Mouse (Mus musculus) heart, adult 2 months (tissue): ENCODE data around the gene Stoml3. TPM values are rescaled to one million over a fixed set of nuclear protein-coding genes. Genes with fewer than 3 reads are reported as not detected.

ENCODE experiments used
- DNase-seq, 2 experiments: peaks; one replicate each; pipeline ENCODE4 v3.0.0; 2021
- H3K27ac ChIP-seq: fragments of 200-600 bp; 2 replicates; pipeline ENCODE4 v1.8.1; 2022
- H3K27me3 ChIP-seq: fragments of 200-500 bp; 2 replicates; pipeline ENCODE4 v1.6.1; 2012; ENCODE audit warnings: mild to moderate bottlenecking, low read length, inconsistent platforms, mixed read lengths; ENCODE audit not compliant: control insufficient read depth, insufficient read depth
- H3K36me3 ChIP-seq: fragments of 200-500 bp; 2 replicates; pipeline ENCODE4 v1.6.1; 2012; ENCODE audit warnings: low read length, inconsistent platforms; ENCODE audit not compliant: control insufficient read depth, insufficient read depth
- H3K4me1 ChIP-seq: fragments of 200-500 bp; 2 replicates; pipeline ENCODE4 v1.6.1; 2011; ENCODE audit warnings: low read length; ENCODE audit not compliant: control insufficient read depth, insufficient read depth
- H3K4me3 ChIP-seq: fragments of 200-600 bp; 2 replicates; pipeline ENCODE4 v1.8.1; 2022
- H3K79me2 ChIP-seq: fragments of 200-500 bp; replicated peaks from 2 replicates; pipeline ENCODE4 v1.6.1; 2012; ENCODE audit warnings: mild to moderate bottlenecking, inconsistent platforms, low read length, moderate library complexity, mixed read lengths; ENCODE audit not compliant: control insufficient read depth, insufficient read depth
- H3K9ac ChIP-seq: fragments of 200-500 bp; 2 replicates; pipeline ENCODE4 v1.6.1; 2012; ENCODE audit warnings: low read depth, mild to moderate bottlenecking, control low read depth, inconsistent platforms, low read length, mixed read lengths
- CTCF ChIP-seq: fragments of 200-600 bp; IDR thresholded peaks from 2 replicates; pipeline ENCODE4 v1.8.1; 2022; ENCODE audit warnings: antibody characterized with exemption, mild to moderate bottlenecking, moderate library complexity
- EP300 ChIP-seq: fragments of 200-500 bp; IDR thresholded peaks from 2 replicates; pipeline ENCODE4 v1.6.1; 2011; ENCODE audit warnings: low read depth, low read length, control low read depth; ENCODE audit not compliant: insufficient read depth
- POLR2A ChIP-seq: fragments of 200-500 bp; IDR thresholded peaks from 2 replicates; pipeline ENCODE4 v1.6.1; 2011; ENCODE audit warnings: mild to moderate bottlenecking, low read depth, low read length, control low read depth; ENCODE audit not compliant: insufficient read depth
- WGBS: fragments of 180-500 bp; shearing (Covaris S2); methylation state at CpG from one replicate; pipeline ENCODE4 v1.1.7; 2018; 5-methylcytosine and 5-hydroxymethylcytosine counted together
- intact Hi-C: fragments of 180-260 bp; cut with DNase I; formaldehyde crosslinking; loops from one replicate; pipeline ENCODE4 v1.15.1; 2025
- polyA plus RNA-seq: library from polyadenylated mRNA; depleted of rRNA; stranded (reverse); fragments of >200 nt; gene quantifications from 2 replicates; pipeline ENCODE4 v1.2.3, GENCODE M21; 2012
- total RNA-seq, 2 experiments: library from RNA; stranded (reverse); gene quantifications; 2 replicates each; pipeline ENCODE4 v1.2.3; 2021

Stoml3 gene
- total and polyA plus RNA-seq, 3 experiments: not detected

DNA sequence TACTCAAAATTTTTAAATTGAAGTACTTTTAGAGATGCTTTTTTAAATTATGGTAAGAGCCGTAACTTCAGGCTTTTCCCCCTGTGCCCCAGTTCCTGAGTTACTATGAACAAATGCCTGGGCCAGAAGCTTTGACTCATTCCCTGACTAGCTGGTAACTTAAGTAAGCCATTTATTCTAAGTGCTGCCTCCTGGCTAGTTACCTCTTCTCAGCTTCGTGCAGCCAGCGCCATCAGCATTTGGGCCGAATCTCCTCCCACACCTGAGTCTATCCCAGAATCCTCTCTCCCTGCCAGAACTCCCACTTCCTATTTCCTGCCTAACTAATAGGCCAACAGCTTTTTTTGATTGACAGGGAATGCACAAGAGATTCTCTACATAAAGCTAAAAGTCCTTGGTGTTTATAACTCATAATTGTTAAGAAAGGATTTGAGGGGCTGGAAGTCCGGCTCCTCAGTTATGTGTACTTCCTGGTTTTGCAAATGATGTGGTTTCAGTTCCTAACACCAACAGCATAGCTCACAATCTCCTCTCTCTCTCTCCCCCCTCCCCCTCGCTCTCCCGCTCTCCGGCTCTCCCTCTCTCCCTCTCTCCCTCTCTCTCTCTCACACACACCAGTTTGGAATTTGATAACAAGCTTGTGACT lies 4.9 kb upstream of the Stoml3 start:
- 62% methylated on average over 8 of the region's 8 CpGs for WGBS
- H3K27ac ChIP-seq: no peak overlapping the region

GRCm38 (mm10) chr3:53486561-53486960 lies 1.9 kb upstream of the Stoml3 start:
- DNase-seq: no peak
- no peaks in the 10 kb centered on the region for H3K27me3 ChIP-seq
- TF ChIP-seq CTCF (no peak), EP300 (no peak), POLR2A (no peak)
- no peak overlapping the region for H3K4me3 ChIP-seq
- no peak overlapping the region for H3K9ac ChIP-seq
- H3K36me3 ChIP-seq: no peaks in the 10 kb centered on the region
- WGBS: 36% methylated on average over 10 of the region's 10 CpGs
- H3K79me2 ChIP-seq: no peaks in the 10 kb centered on the region
- intact Hi-C loops: no loop called here
- H3K4me1 ChIP-seq: peaks cover 7% of the 10 kb centered on the region
- H3K27ac ChIP-seq: no peak overlapping the region; the same call in 1 of the 2 replicates

More for the DNA sequence above, 4.9 kb upstream of the Stoml3 start:
- Histone ChIP-seq H3K4me3 (no peak overlapping the region), H3K4me1 (peaks cover 7% of the 10 kb centered on the region), H3K9ac (no peak overlapping the region), H3K27me3 (no peaks in the 10 kb centered on the region), H3K79me2 (no peaks in the 10 kb centered on the region), H3K36me3 (no peaks in the 10 kb centered on the region)
- no peak for TF ChIP-seq EP300
- no peak for TF ChIP-seq POLR2A
- TF ChIP-seq CTCF: no peak
- intact Hi-C loops: no loop called here
- no peak for DNase-seq

- no peak for DNase-seq
- intact Hi-C loops: no loop called here
- TF ChIP-seq EP300: no peak
- no peak for TF ChIP-seq POLR2A
- TF ChIP-seq CTCF: no peak
- Histone ChIP-seq H3K27me3 (no peaks in the 10 kb centered on the region), H3K4me1 (peaks cover 7% of the 10 kb centered on the region), H3K36me3 (no peaks in the 10 kb centered on the region), H3K9ac (no peak overlapping the region), H3K79me2 (no peaks in the 10 kb centered on the region), H3K27ac (no peak overlapping the region; the same call in 1 of the 2 replicates), H3K4me3 (no peak overlapping the region)
- WGBS: 36% methylated on average over 9 of the region's 9 CpGs
These were observed 1.4 kb upstream of the Stoml3 start for GRCm38 (mm10) chr3:53486996-53487576.

- DNase-seq: peak in 1 of 2 experiments; percentile 28
These were observed 10.0 kb downstream of the Stoml3 start for GRCm38 (mm10) chr3:53498351-53498905.

DNA sequence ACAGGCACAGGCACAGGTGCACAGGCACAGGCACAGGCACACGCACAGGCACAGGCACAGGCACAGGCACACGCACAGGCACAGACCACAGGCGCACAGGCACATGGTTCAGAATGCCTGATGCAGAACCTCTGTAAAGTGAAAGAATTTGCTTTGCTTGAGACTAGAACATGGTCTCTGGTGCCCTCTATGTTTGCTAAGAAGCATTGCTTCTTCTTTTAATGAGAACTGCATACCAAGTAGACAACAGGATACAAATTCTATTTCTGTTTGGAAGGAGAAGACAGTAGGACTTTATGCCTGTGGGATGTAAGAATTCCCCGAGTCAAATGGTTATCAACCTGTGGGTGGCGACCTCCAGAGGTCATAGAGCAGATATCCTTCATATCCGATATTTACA lies 14.0 kb downstream of the Stoml3 start:
- H3K9ac ChIP-seq: no peak overlapping the region
- no peak for DNase-seq
- H3K27me3 ChIP-seq: no peaks in the 10 kb centered on the region
- TF ChIP-seq CTCF (peak; percentile 66), POLR2A (no peak)
- no peak overlapping the region for H3K4me3 ChIP-seq
- no peak overlapping the region for H3K27ac ChIP-seq
- intact Hi-C loops: no loop called here
- no peaks in the 10 kb centered on the region for H3K79me2 ChIP-seq
- no peaks in the 10 kb centered on the region for H3K4me1 ChIP-seq
- no peaks in the 10 kb centered on the region for H3K36me3 ChIP-seq
- WGBS: 45% methylated on average over 6 of the region's 6 CpGs

More at GRCm38 (mm10) chr3:53498351-53498905, 10.0 kb downstream of the Stoml3 start:
- H3K4me3 ChIP-seq: no peak overlapping the region
- H3K9ac ChIP-seq: no peak overlapping the region
- no peak overlapping the region for H3K27ac ChIP-seq
- H3K4me1 ChIP-seq: no peaks in the 10 kb centered on the region
- TF ChIP-seq CTCF (no peak), EP300 (no peak)
- intact Hi-C loops: no loop called here
- H3K79me2 ChIP-seq: no peaks in the 10 kb centered on the region
- WGBS: 53% methylated on average over 6 of the region's 6 CpGs
- H3K36me3 ChIP-seq: no peaks in the 10 kb centered on the region
- H3K27me3 ChIP-seq: no peaks in the 10 kb centered on the region; the same call in 1 of the 2 replicates

DNA sequence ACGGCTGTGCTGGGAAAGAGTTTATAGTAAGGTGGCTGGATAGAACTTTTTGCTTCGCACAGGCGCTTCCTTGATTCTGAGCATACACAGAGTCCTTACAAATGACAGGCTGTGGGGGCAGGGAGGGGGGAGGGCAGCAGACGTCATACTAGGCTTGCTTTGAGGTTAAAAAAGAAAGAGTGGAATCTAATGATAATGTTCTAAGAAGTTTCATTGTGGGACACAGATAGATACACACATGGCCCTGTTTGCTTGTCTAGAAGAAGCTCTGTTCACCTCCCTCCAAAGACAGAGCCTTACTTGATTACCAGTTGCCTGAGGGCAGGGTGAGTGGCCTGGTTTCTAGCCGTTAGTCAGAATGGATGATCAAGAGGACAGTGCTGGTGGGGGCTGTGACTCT lies 24.6 kb downstream of the Stoml3 start:
- no peaks in the 10 kb centered on the region for H3K27me3 ChIP-seq
- no peaks in the 10 kb centered on the region for H3K4me1 ChIP-seq
- DNase-seq: no peak
- H3K4me3 ChIP-seq: no peak overlapping the region
- H3K79me2 ChIP-seq: no peaks in the 10 kb centered on the region
- intact Hi-C loops: no loop called here
- TF ChIP-seq EP300 (no peak), CTCF (no peak), POLR2A (no peak)
- no peaks in the 10 kb centered on the region for H3K36me3 ChIP-seq
- no peak overlapping the region for H3K27ac ChIP-seq
- WGBS: 45% methylated on average over 5 of the region's 5 CpGs
- H3K9ac ChIP-seq: no peak overlapping the region
